Mouse (Mus musculus) liver (tissue): ENCODE data around the gene Olfr1499.
"Not testable (repeated sequence)": the region's sequence is repeated elsewhere in the genome, so short reads cannot be mapped to it uniquely, and the experiment has no call there.

Source experiments
- DNase-seq: peaks from one replicate; pipeline ENCODE4 v3.0.0-alpha.2; 2020; ENCODE audit warnings: mixed read lengths

The Olfr1499 gene

GRCm38 (mm10) chr19:13819347-13819746, at the start of gene Olfr1499:
Gene Olfr1499, minus strand, starts transcription at chr19:13819447.
- no peak for DNase-seq

- DNase-seq = no peak
These were observed 42.2 kb upstream of the Olfr1499 start, which contains the start of gene Olfr1502 for GRCm38 (mm10) chr19:13861495-13861894. Gene Olfr1502, plus strand, starts transcription at chr19:13861795.

GRCm38 (mm10) chr19:13850592-13850991, 31.3 kb upstream of the Olfr1499 start, which contains the start of gene Olfr1501:
Gene Olfr1501, minus strand, starts transcription at chr19:13850692.
- DNase-seq = not testable (repeated sequence)

DNA sequence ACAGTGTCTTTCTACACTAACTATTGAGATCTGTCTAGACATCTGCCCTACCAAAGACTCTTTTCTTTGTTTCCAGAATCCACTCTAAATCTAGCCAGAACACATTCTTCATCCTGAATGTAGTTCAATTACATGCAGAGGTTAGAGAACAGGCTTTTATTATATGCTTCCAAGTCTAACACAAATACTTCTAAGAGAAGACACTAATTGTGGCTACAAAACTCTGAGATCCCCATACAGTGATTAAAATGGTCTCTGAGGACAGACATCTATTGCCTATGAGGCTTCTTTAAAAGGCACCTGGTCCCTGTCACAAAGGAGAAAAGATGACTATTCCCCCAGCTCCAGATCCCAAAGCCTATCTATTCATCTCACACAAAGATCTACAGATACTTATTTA, 11.1 kb upstream of the Olfr1499 start, which contains the start of gene Olfr1500:
Gene Olfr1500 (minus strand): TSS at position 101 of the 400 bp plus-strand sequence.
- DNase-seq = no peak

DNA sequence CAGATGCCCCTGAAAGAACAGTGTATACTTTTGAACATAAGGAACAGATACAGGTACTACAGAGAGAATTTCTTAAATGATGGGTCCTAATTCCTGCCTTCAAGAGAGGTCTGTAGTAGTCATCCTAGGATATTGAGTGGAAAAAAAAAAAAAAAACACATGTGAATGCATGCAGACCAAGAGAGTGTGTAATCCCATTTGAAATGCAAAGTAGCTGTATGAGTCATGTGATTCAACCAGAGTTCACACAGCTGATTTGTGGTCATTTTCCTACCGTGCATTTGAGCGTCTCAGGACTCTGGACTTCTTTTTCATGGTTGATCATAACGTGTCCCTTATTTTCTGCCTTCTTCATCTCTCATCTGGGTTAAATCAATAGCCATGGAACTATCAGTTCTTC, 9.2 kb upstream of the Olfr1499 start:
- no peak for DNase-seq

DNA sequence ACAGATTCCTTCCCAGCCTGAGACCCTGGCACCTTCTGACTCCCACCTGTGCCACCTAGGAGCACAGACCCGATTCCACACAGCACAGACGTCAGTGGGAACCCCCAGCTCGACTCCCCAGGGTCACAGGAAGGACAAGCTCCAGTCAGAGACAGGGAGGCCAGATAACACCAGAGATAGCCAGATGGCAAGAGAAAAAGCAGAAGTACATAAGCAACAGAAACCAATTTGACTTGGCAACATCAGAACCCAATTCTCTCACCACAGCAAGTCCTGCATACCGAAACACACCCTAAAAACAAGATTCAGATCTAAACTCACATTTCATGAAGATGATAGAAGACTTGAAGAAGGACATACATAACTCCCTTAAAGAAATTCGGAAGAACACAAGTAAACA, 1.6 kb upstream of the Olfr1499 start:
- no peak for DNase-seq

DNA sequence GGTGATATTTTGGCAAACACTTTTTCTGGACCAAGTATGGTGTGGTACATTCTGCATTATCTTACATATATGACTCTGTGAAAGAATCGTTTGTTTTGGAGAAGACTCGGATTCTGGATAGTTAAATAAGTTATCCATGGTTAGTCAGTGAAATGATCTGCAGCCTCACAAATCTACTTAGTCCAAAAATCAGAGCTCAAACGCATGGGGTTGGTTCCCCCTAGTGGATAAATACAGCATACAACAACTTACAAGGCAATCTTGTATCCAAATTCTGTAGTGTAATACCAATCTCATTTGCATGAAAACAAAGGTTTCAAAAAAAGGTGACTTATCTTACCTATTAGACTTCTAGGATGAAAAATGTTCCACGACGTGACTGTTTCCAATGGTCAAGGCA, 420 bp downstream of the Olfr1499 start:
- DNase-seq = no peak

- DNase-seq = no peak
These were observed 6.4 kb downstream of the Olfr1499 start for GRCm38 (mm10) chr19:13812823-13813222.

GRCm38 (mm10) chr19:13805486-13805885, 13.8 kb downstream of the Olfr1499 start:
- not testable (repeated sequence) for DNase-seq

DNA sequence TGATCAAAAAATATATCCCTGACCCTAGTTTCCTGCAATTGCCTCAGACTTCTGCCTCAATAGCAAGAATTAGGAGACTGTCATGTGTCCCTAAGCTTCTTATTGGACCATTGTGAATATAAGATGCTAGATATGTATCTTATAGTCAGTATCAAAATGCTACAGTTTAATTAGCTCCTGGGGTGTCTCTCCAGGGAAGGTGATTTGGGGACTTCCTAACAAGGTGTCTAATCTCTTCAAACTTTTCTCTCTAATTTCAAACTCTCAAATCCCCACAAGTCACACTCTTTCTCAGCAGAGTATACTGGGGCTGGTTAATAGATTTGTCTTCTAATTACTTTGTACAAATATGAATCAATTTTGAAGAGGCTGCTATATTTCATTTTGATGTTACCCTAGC, 21.1 kb downstream of the Olfr1499 start, which contains the start of gene Olfr1497:
Gene Olfr1497 (minus strand): TSS at position 101 of the 400 bp plus-strand sequence.
- DNase-seq = no peak

GRCm38 (mm10) chr19:13777578-13777977, 41.7 kb downstream of the Olfr1499 start, which contains the start of gene Olfr1496:
Gene Olfr1496, plus strand, starts transcription at chr19:13777878.
- no peak for DNase-seq

GRCm38 (mm10) chr19:13768565-13769276, 50.5 kb downstream of the Olfr1499 start:
- no peak for DNase-seq

DNA sequence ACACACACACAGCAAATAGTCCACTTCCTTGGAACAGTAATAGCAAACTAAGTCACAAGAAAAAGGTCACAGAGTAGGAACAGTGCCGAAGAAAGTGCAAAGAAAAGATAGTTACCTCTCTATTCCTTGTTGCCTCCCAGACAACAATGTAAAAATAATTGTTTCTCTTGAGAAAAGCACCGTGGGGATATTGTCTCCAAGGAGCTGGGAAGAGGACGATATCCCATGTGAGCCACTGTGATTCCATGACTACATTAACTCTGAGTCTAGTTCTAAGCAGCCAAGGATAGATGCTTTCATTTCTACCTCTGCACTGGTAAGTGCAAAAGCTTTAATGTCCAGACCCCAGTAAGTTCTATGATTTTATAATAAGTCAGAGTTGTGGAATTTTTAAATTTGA, 54.9 kb downstream of the Olfr1499 start, which contains the start of gene Olfr1495:
Gene Olfr1495 (plus strand): TSS at position 301 of the 400 bp plus-strand sequence.
- no peak for DNase-seq
